ENCODE assay signal across 17 mouse cellular contexts in genomic region chr13:40719066-40719740, GRCm38 (mm10). TPM values are rescaled to one million over a fixed set of nuclear protein-coding genes. Genes with fewer than 3 reads are reported as not detected.
DNase-seq lines count a peak whose midpoint lies in the region; ATAC-seq and TF ChIP-seq lines count a peak whose summit lies in the region.
"Had no signal": no experiment of that assay in that cellular context is flagged by ENCODE, and none has a peak within 500 bp of the region (broad histone marks: within the 10 kb centered on the region; RNA-seq: fewer than 3 reads in every experiment).

No protein-coding gene starts in this region.

- no peak for DNase-seq in heart, adult 8-10 months (ENCODE audit: low spot score)
- DNase-seq in lung, postnatal 0 days (ENCODE audit: low spot score): peak; percentile 35
- DNase-seq in lung, postnatal 14 days: no peak
- no peak for DNase-seq in layer of hippocampus, adult 18-20 months (ENCODE audit: low spot score in 2 of 2)
- DNase-seq in left cerebral cortex, postnatal 14 days (ENCODE audit: low spot score in 2 of 2): no peak
- DNase-seq: B cell, adult 2 months; forebrain, postnatal 0 days; gastrocnemius, postnatal 36 days; kidney, postnatal 25 days; layer of hippocampus, postnatal 36 days; midbrain, embryonic 14.5 days; spleen, adult 18-20 months had no signal

- H3K9me3 ChIP-seq in heart, embryonic 12.5 days (replicated peaks): no peaks in the 10 kb centered on the region
- no peaks in the 10 kb centered on the region for H3K9me3 ChIP-seq in lung, postnatal 0 days (ENCODE audit: low read length)
- no peaks in the 10 kb centered on the region for H3K9me3 ChIP-seq in embryonic facial prominence, embryonic 13.5 days
- no peaks in the 10 kb centered on the region for H3K9me3 ChIP-seq in neural tube, embryonic 14.5 days (ENCODE audit: control insufficient read depth, low read length)
- H3K9me3 ChIP-seq: liver, embryonic 12.5 days had no signal

- intact Hi-C loops in left cerebral cortex, postnatal 14 days (cut with DNase I): no loop called here

- TF ChIP-seq CTCF in lung, postnatal 0 days (IDR thresholded peaks at IDR 0.05): no peak

- peak overlapping the region; percentile 20 for H3K4me2 ChIP-seq in heart, embryonic 12.5 days
- H3K4me2 ChIP-seq in lung, postnatal 0 days (replicated peaks; ENCODE audit: low read depth, low read length): no peak overlapping the region
- peak overlapping the region; percentile 37; the same call in 1 of the 2 replicates for H3K4me2 ChIP-seq in embryonic facial prominence, embryonic 13.5 days
- H3K4me2 ChIP-seq in neural tube, embryonic 14.5 days (ENCODE audit: low read depth, low read length): 0 out of 2 replicates have a peak overlapping the region, but pooled peaks have one; percentile 16
- H3K4me2 ChIP-seq: liver, embryonic 12.5 days had no signal

- WGBS in heart, embryonic 12.5 days: 17% methylated on average over 14 of the region's 14 CpGs
- 21% methylated on average over 14 of the region's 14 CpGs for WGBS in lung, postnatal 0 days
- WGBS in embryonic facial prominence, embryonic 13.5 days: 17% methylated on average over 14 of the region's 14 CpGs
- 27% methylated on average over 14 of the region's 14 CpGs for WGBS in neural tube, embryonic 14.5 days

- TF ChIP-seq EP300 in lung, postnatal 0 days (IDR thresholded peaks at IDR 0.05): no peak

- no peak overlapping the region for H3K27ac ChIP-seq in heart, embryonic 12.5 days (ENCODE audit: poor library complexity, severe bottlenecking)
- H3K27ac ChIP-seq in lung, postnatal 0 days (ENCODE audit: low read length): no peak overlapping the region
- peak overlapping the region; percentile 66 for H3K27ac ChIP-seq in embryonic facial prominence, embryonic 13.5 days
- H3K27ac ChIP-seq in neural tube, embryonic 14.5 days (ENCODE audit: low read depth, low read length): no peak overlapping the region
- H3K27ac ChIP-seq: liver, embryonic 12.5 days had no signal

- H3K4me3 ChIP-seq in heart, embryonic 12.5 days: no peak overlapping the region
- H3K4me3 ChIP-seq in lung, postnatal 0 days (ENCODE audit: low read depth, low read length): no peak overlapping the region
- peak overlapping the region; percentile 2; the same call in 1 of the 2 replicates for H3K4me3 ChIP-seq in embryonic facial prominence, embryonic 13.5 days
- no peak overlapping the region for H3K4me3 ChIP-seq in neural tube, embryonic 14.5 days (ENCODE audit: low read depth, low read length)
- H3K4me3 ChIP-seq: liver, embryonic 12.5 days had no signal

- H3K27me3 ChIP-seq in heart, embryonic 12.5 days (replicated peaks): peaks cover 64% of the 10 kb centered on the region
- H3K27me3 ChIP-seq in lung, postnatal 0 days (replicated peaks; ENCODE audit: insufficient read depth, low read length): peaks cover 74% of the 10 kb centered on the region
- H3K27me3 ChIP-seq in embryonic facial prominence, embryonic 13.5 days: peaks cover 27% of the 10 kb centered on the region
- H3K27me3 ChIP-seq in neural tube, embryonic 14.5 days (ENCODE audit: control insufficient read depth, insufficient read depth, low read length): peaks cover 17% of the 10 kb centered on the region

- H3K36me3 ChIP-seq in heart, embryonic 12.5 days: no peaks in the 10 kb centered on the region
- no peaks in the 10 kb centered on the region for H3K36me3 ChIP-seq in lung, postnatal 0 days (ENCODE audit: insufficient read depth, low read length)
- 0 out of 2 replicates have a peak, but pooled peaks cover 5% of the 10 kb centered on the region for H3K36me3 ChIP-seq in embryonic facial prominence, embryonic 13.5 days
- no peaks in the 10 kb centered on the region for H3K36me3 ChIP-seq in neural tube, embryonic 14.5 days (ENCODE audit: control insufficient read depth, insufficient read depth, low read length)
- H3K36me3 ChIP-seq: liver, embryonic 12.5 days had no signal

- H3K4me1 ChIP-seq in heart, embryonic 12.5 days (replicated peaks): peaks cover 14% of the 10 kb centered on the region
- H3K4me1 ChIP-seq in lung, postnatal 0 days (ENCODE audit: insufficient read depth, low read depth, low read length): no peaks in the 10 kb centered on the region; the same call in 1 of the 2 replicates
- H3K4me1 ChIP-seq in embryonic facial prominence, embryonic 13.5 days: peaks cover 57% of the 10 kb centered on the region
- H3K4me1 ChIP-seq in neural tube, embryonic 14.5 days (ENCODE audit: control insufficient read depth, insufficient read depth, low read length): peaks cover 3% of the 10 kb centered on the region; the same call in 1 of the 2 replicates

- ATAC-seq in heart, embryonic 12.5 days (ENCODE audit: insufficient number of reproducible peaks, low FRiP score): no peak
- ATAC-seq in lung, postnatal 0 days: no peak
- no peak for ATAC-seq in embryonic facial prominence, embryonic 13.5 days (ENCODE audit: insufficient number of reproducible peaks, insufficient read depth, low FRiP score, low TSS enrichment, low read depth)
- no peak for ATAC-seq in neural tube, embryonic 14.5 days (ENCODE audit: low read depth)
- ATAC-seq: forebrain, postnatal 0 days; liver, embryonic 12.5 days had no signal

- H3K9ac ChIP-seq in heart, embryonic 12.5 days: no peak overlapping the region
- H3K9ac ChIP-seq in lung, postnatal 0 days (replicated peaks; ENCODE audit: low read depth): no peak overlapping the region
- H3K9ac ChIP-seq in embryonic facial prominence, embryonic 13.5 days: 0 out of 2 replicates have a peak overlapping the region, but pooled peaks have one; percentile 36
- no peak overlapping the region for H3K9ac ChIP-seq in neural tube, embryonic 14.5 days (replicated peaks; ENCODE audit: low read depth, low read length)
- H3K9ac ChIP-seq: forebrain, postnatal 0 days; liver, embryonic 12.5 days had no signal

RNA-seq across cellular contexts. Expression of gene Tfap2a, which starts 19.0 kb away (rescaled TPM):
- polyA plus RNA-seq in heart, embryonic 12.5 days (2016; fragmentation: Nextera tagmentation; extraction: Ambion mirVana): 0.13 and 0.19 TPM in 2 replicates
- total RNA-seq in heart, adult 8-10 months (2022): under 1 TPM in 3 of 4 experiments, not detected in 1; 0.09 to 0.19 (median 0.16) TPM
- 0.05 and 0.16 TPM in 2 replicates for polyA plus RNA-seq in lung, postnatal 0 days (2015; fragmentation: Nextera tagmentation; extraction: Ambion mirVana)
- polyA plus RNA-seq in embryonic facial prominence, embryonic 13.5 days (2015; fragmentation: Nextera tagmentation; extraction: Ambion mirVana): 17.5 and 20.5 TPM in 2 replicates
- 7.3 and 9.1 TPM in 2 replicates for polyA plus RNA-seq in neural tube, embryonic 14.5 days (2014; fragmentation: Nextera tagmentation; extraction: Ambion mirVana)
- total RNA-seq in layer of hippocampus, adult 18-20 months (2021): under 1 TPM; 0.27 to 0.30 TPM
- under 1 TPM; 0.44 TPM for total RNA-seq in left cerebral cortex, postnatal 14 days (2021)
- total RNA-seq: forebrain, postnatal 0 days; gastrocnemius, postnatal 36 days had no signal
- polyA plus RNA-seq: heart, postnatal 0 days had no signal
